Mouse (Mus musculus): ENCODE data around the gene Wdr83os. TPM values are rescaled to one million over a fixed set of nuclear protein-coding genes. Genes with fewer than 3 reads are reported as not detected.

The Wdr83os gene
- total and polyA plus RNA-seq, 3 experiments, result 26.2 to 143 TPM; not detected in 1

DNA sequence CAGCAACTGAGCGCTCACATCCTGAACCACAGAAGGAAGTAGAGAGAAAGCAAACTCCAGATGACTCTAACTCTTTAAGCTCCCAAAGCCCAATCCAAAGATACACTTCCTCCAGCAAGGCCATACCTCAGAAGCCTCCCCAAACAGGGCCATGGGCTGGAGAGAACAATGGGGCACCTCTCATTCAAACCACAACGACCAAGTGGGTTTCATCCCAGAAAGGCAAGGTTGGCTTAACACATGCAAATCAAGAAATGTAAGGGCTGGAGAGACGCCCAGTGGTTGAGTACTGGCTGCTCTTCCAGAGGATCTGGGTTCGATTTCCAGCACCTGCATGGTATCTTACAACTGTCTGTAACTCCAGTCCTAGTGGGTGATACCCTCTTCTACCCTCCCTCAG lies 35.0 kb downstream of the Wdr83os start:
- Histone ChIP-seq H3K27me3 (ENCODE audit: control insufficient read depth in 1 of 2, insufficient read depth in 2 of 2, low read length in 2 of 2) (no peaks in the 10 kb centered on the region), H3K4me1 (ENCODE audit: control insufficient read depth in 1 of 2, insufficient read depth in 2 of 2, low read length in 2 of 2) (no peaks in the 10 kb centered on the region)

DNA sequence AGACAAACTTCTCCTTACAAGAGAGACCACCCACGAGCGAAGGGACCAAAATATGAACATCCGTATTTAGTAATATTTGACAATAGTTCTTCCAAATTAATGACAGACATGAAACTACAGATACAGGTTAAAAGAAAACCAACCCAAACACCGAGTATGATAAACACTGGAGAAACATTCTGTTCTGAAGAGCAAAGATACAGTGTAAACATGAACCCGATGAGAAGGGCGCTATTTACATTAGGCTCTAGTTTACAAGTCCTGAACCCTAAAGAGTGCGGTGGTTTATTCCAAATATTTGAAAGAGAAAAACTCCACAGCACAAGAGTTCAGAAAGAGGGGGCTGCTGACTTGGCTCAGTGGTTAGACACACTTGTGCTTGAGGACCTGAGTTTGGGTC lies 36.4 kb downstream of the Wdr83os start:
- H3K27ac ChIP-seq (ENCODE audit: control insufficient read depth, low read depth, low read length), result no peak overlapping the region
- DNase-seq (ENCODE audit: low read depth, low spot score), result no peak
- H3K27me3 ChIP-seq (ENCODE audit: control insufficient read depth in 1 of 2, insufficient read depth in 2 of 2, low read length in 2 of 2), result no peaks in the 10 kb centered on the region
- no peak overlapping the region for H3K4me3 ChIP-seq (ENCODE audit: control insufficient read depth in 1 of 2, insufficient read depth in 1 of 2, low read depth in 2 of 2, low read length in 2 of 2)
- no peaks in the 10 kb centered on the region for H3K79me2 ChIP-seq (ENCODE audit: control insufficient read depth, insufficient read depth, low read length, poor library complexity)
- H3K36me3 ChIP-seq (ENCODE audit: control insufficient read depth in 1 of 2, insufficient read depth in 2 of 2, low read length in 2 of 2), result no peaks in the 10 kb centered on the region
- H3K4me1 ChIP-seq (ENCODE audit: control insufficient read depth in 1 of 2, insufficient read depth in 2 of 2, low read length in 2 of 2), result no peaks in the 10 kb centered on the region
- no peak for TF ChIP-seq POLR2AphosphoS2 (IDR thresholded peaks at IDR 0.05; ENCODE audit: low read length)
- TF ChIP-seq CHD2 (IDR thresholded peaks at IDR 0.05; ENCODE audit: low read length), result no peak
- no peak for TF ChIP-seq ZNF384 (IDR thresholded peaks at IDR 0.05; ENCODE audit: low read depth, low read length)
- TF ChIP-seq RAD21 (IDR thresholded peaks at IDR 0.05; ENCODE audit: low read depth, low read length), result no peak
- no peak for TF ChIP-seq USF1 (IDR thresholded peaks at IDR 0.05; ENCODE audit: low read depth, low read length)
- TF ChIP-seq NRF1 (IDR thresholded peaks at IDR 0.05; ENCODE audit: insufficient read depth, low read depth, low read length, poor library complexity, severe bottlenecking), result no peak
- no peak for TF ChIP-seq EP300 (IDR thresholded peaks at IDR 0.05; ENCODE audit: low read depth in 1 of 2, low read length in 2 of 2)
- no peak for TF ChIP-seq TAL1 (IDR thresholded peaks at IDR 0.05; ENCODE audit: low read length)
- no peak for TF ChIP-seq CTCF (IDR thresholded peaks at IDR 0.05 in 2 of 3, conservative IDR thresholded peaks at IDR 0.05 in 1 of 3; ENCODE audit: control insufficient read depth in 1 of 3, insufficient read depth in 1 of 3, low read depth in 2 of 3, low read length in 3 of 3, poor library complexity in 1 of 3, severe bottlenecking in 1 of 3)
- no peak for TF ChIP-seq SMC3 (IDR thresholded peaks at IDR 0.05; ENCODE audit: low read depth, low read length)
- no peak for TF ChIP-seq GABPA (IDR thresholded peaks at IDR 0.05; ENCODE audit: low read depth, low read length)
- TF ChIP-seq TBP (IDR thresholded peaks at IDR 0.05; ENCODE audit: low read depth, low read length), result no peak
- no peak for TF ChIP-seq HCFC1 (IDR thresholded peaks at IDR 0.05; ENCODE audit: low read depth, low read length)
- TF ChIP-seq ZC3H11A (IDR thresholded peaks at IDR 0.05; ENCODE audit: low read depth, low read length), result no peak
- TF ChIP-seq MXI1 (IDR thresholded peaks at IDR 0.05; ENCODE audit: low read depth, low read length), result no peak
- no peak for TF ChIP-seq MYB (IDR thresholded peaks at IDR 0.05; ENCODE audit: low read depth, low read length)
- H3K9ac ChIP-seq (ENCODE audit: control insufficient read depth, low read depth, low read length, poor library complexity, severe bottlenecking), result no peak overlapping the region
- H3K9me3 ChIP-seq (replicated peaks; ENCODE audit: insufficient read depth, low read length), result no peaks in the 10 kb centered on the region

More for the DNA sequence above, 35.0 kb downstream of the Wdr83os start:
- Histone ChIP-seq H3K27ac (ENCODE audit: control insufficient read depth, low read depth, low read length) (no peak overlapping the region), H3K4me3 (ENCODE audit: control insufficient read depth in 1 of 2, insufficient read depth in 1 of 2, low read depth in 2 of 2, low read length in 2 of 2) (no peak overlapping the region), H3K36me3 (ENCODE audit: control insufficient read depth in 1 of 2, insufficient read depth in 2 of 2, low read length in 2 of 2) (no peaks in the 10 kb centered on the region), H3K79me2 (ENCODE audit: control insufficient read depth, insufficient read depth, low read length, poor library complexity) (no peaks in the 10 kb centered on the region), H3K9me3 (replicated peaks; ENCODE audit: insufficient read depth, low read length) (no peaks in the 10 kb centered on the region), H3K9ac (ENCODE audit: control insufficient read depth, low read depth, low read length, poor library complexity, severe bottlenecking) (no peak overlapping the region)
- TF ChIP-seq RAD21 (IDR thresholded peaks at IDR 0.05; ENCODE audit: low read depth, low read length) (no peak), KAT2A (conservative IDR thresholded peaks at IDR 0.05; ENCODE audit: low read depth, low read length) (no peak), ETS1 (IDR thresholded peaks at IDR 0.05; ENCODE audit: low read depth, low read length) (no peak), ZNF384 (IDR thresholded peaks at IDR 0.05; ENCODE audit: low read depth, low read length) (no peak), GABPA (IDR thresholded peaks at IDR 0.05; ENCODE audit: low read depth, low read length) (no peak)
- no peak for DNase-seq (ENCODE audit: low read depth, low spot score)

All from MEL (cell line).